Mouse (Mus musculus) hindbrain, embryonic 12.5 days (tissue): ENCODE measurements around the gene Cblb. TPM values are rescaled to one million over a fixed set of nuclear protein-coding genes. Genes with fewer than 3 reads are reported as not detected.
A peak's percentile ranks its signal among the peaks of the same experiment; 100 is the strongest.

Source experiments
- ATAC-seq: fragments of 200-750 bp; cut with Nextera tagmentation; 2 replicates; pipeline ENCODE4 v1.8.0; 2017; ENCODE audit warnings: moderate TSS enrichment; ENCODE audit not compliant: low FRiP score
- H3K27ac ChIP-seq: fragments of 300-500 bp; sonication (generic); 2 replicates; pipeline ENCODE4 v1.5.1; 2016; ENCODE audit warnings: mild to moderate bottlenecking
- H3K27me3 ChIP-seq: fragments of 300-500 bp; sonication (generic); 2 replicates; pipeline ENCODE4 v1.6.1; 2016; ENCODE audit warnings: mild to moderate bottlenecking
- H3K36me3 ChIP-seq: fragments of 300-500 bp; sonication (generic); 2 replicates; pipeline ENCODE4 v1.6.1; 2016; ENCODE audit warnings: mild to moderate bottlenecking
- H3K4me1 ChIP-seq: fragments of 300-500 bp; sonication (generic); 2 replicates; pipeline ENCODE4 v1.6.1; 2016
- H3K4me2 ChIP-seq: fragments of 300-500 bp; sonication (generic); replicated peaks from 2 replicates; pipeline ENCODE4 v1.6.1; 2016; ENCODE audit warnings: mild to moderate bottlenecking
- H3K4me3 ChIP-seq: fragments of 300-500 bp; sonication (generic); 2 replicates; pipeline ENCODE4 v1.5.1; 2016; ENCODE audit warnings: mild to moderate bottlenecking
- H3K9ac ChIP-seq: fragments of 300-500 bp; sonication (generic); 2 replicates; pipeline ENCODE4 v1.6.1; 2016; ENCODE audit warnings: mild to moderate bottlenecking, moderate library complexity
- H3K9me3 ChIP-seq: fragments of 300-500 bp; sonication (generic); replicated peaks from 2 replicates; pipeline ENCODE4 v1.6.1; 2016; ENCODE audit warnings: mild to moderate bottlenecking
- WGBS: fragments of 180-500 bp; shearing (Covaris S2); methylation state at CpG from one replicate; pipeline ENCODE4 v1.1.7; 2016; 5-methylcytosine and 5-hydroxymethylcytosine counted together
- polyA plus RNA-seq: library from polyadenylated mRNA; unstranded; fragments of >200 nt; fragmentation: Nextera tagmentation; extraction: Ambion mirVana; gene quantifications from 2 replicates; pipeline ENCODE4 v1.2.1, GENCODE M21; 2016

The Cblb gene
- polyA plus RNA-seq: 40.7 and 46.7 TPM in 2 replicates

DNA sequence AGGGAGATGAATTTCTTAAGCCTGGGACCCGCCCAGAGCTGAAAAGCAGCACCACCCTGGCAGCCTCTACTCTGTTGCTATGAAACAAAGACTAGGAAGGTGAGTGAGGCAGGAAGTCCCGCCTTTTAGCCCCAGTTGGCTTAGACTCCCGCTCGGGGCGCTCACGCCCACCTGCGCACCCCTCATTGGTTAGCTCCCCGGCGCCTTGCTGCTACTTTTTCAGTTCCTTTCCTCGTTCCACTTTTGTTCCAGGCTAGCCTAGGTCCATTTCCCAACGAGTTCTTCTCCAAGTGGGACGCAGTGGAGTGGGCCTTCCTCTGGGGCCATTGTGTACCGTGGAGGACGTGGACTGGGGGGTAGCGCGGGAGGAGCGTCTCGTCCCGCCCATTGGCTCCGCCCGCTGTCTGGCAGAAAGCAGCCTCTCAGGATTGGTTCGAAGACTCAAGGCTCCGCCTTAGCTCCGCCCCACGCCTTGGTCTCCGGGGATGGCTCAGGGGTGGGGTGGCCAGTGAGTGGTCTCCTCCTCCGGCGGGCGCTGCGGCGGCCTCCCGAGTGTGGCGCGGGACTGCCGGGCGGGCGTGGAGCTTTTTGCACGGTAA, at the start of gene Cblb:
Gene Cblb (plus strand): TSS at position 135 of the 599 bp plus-strand sequence.
- Histone ChIP-seq H3K9me3 (no peaks in the 10 kb centered on the region), H3K4me1 (peaks cover 38% of the 10 kb centered on the region)
- under 1% methylated on average over 38 of the region's 38 CpGs for WGBS

DNA sequence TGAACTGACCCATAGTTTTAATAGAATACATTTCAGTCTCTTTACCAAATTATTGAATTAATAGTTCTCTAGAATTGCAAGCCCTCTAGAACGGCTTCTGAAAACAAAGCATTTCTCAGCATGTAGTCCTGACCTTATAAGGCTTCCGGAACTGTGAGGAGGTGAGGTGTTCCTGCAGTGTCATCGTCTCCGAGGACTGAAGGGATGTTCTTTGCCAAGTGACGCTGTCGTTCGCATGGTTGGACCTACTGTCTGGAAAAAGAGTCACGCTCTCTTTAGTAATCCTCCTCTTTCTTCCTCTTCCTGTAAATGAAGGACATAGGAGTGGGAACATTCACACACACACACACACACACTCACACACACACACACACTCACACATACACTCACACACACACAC, 45.6 kb upstream of the Cblb start:
- H3K9ac ChIP-seq: no peak overlapping the region
- no peak overlapping the region for H3K27ac ChIP-seq
- H3K4me3 ChIP-seq: no peak overlapping the region
- no peaks in the 10 kb centered on the region for H3K36me3 ChIP-seq
- no peak for ATAC-seq
- H3K4me1 ChIP-seq: no peaks in the 10 kb centered on the region
- no peaks in the 10 kb centered on the region for H3K9me3 ChIP-seq
- no peak overlapping the region for H3K4me2 ChIP-seq
- WGBS: 53% methylated on average over 8 of the region's 8 CpGs
- H3K27me3 ChIP-seq: no peaks in the 10 kb centered on the region

More for the DNA sequence above, at the start of gene Cblb:
- Histone ChIP-seq H3K36me3 (peaks cover 15% of the 10 kb centered on the region), H3K27me3 (no peaks in the 10 kb centered on the region), H3K4me3 (peak within 1 kb of the TSS; percentile 95), H3K27ac (peak within 1 kb of the TSS; percentile 98), H3K9ac (peak within 1 kb of the TSS; percentile 97), H3K4me2 (peak within 1 kb of the TSS; percentile 65)
- ATAC-seq: peak; percentile 100

DNA sequence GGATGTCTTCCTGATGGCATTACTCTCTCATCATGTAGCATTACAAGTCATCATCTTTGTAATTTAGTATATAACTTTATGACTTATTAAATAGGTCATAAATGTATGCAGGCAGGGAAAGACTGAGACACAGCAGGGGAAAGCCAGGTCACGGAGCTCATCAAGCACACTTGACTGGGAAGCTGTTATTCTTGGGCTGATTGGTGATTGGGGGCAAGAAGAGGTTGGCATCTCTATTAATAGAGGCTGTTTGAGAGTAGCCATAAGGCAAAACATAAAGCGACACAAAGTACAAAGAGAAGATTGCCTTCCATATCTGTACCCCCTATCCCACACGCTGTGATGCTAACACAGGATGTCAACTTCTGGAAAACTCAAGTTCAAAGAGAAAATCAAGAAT, 44.8 kb upstream of the Cblb start:
- no peak overlapping the region for H3K9ac ChIP-seq
- H3K36me3 ChIP-seq: no peaks in the 10 kb centered on the region
- H3K9me3 ChIP-seq: no peaks in the 10 kb centered on the region
- no peak overlapping the region for H3K4me3 ChIP-seq
- H3K4me2 ChIP-seq: no peak overlapping the region
- H3K4me1 ChIP-seq: no peaks in the 10 kb centered on the region
- WGBS: 68% methylated on average over 3 of the region's 3 CpGs
- H3K27ac ChIP-seq: no peak overlapping the region
- H3K27me3 ChIP-seq: no peaks in the 10 kb centered on the region
- ATAC-seq: no peak

DNA sequence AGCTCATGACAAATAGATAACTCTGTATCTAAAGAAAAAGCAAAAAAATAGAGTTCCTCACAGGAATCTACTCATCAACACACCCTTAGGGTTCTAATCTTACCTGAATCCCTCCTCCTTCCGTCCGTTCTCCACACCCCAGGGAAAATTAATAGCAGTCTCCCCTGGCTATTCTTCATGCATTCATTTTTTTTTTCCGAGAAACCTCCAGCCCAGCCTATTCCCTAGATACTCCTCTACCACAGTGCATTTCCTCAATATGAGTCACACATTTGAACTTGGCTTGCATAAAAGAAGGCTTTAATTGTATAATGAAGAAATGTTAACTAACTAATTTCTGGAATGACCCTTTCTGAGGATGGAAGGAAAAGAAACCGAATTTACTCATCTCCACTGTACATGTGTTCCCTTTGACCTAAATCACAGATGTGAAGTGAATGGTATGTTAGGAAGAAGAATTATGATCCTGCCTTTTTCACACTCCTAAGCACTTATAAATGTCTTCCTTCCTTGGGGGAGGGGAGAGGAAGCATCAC, 43.9 kb upstream of the Cblb start:
- ATAC-seq: no peak
- no peak overlapping the region for H3K27ac ChIP-seq
- H3K9ac ChIP-seq: no peak overlapping the region
- WGBS: 72% methylated on average over 4 of the region's 4 CpGs
- no peaks in the 10 kb centered on the region for H3K9me3 ChIP-seq
- H3K4me3 ChIP-seq: no peak overlapping the region
- no peak overlapping the region for H3K4me2 ChIP-seq
- no peaks in the 10 kb centered on the region for H3K27me3 ChIP-seq
- no peaks in the 10 kb centered on the region for H3K36me3 ChIP-seq
- no peaks in the 10 kb centered on the region for H3K4me1 ChIP-seq

DNA sequence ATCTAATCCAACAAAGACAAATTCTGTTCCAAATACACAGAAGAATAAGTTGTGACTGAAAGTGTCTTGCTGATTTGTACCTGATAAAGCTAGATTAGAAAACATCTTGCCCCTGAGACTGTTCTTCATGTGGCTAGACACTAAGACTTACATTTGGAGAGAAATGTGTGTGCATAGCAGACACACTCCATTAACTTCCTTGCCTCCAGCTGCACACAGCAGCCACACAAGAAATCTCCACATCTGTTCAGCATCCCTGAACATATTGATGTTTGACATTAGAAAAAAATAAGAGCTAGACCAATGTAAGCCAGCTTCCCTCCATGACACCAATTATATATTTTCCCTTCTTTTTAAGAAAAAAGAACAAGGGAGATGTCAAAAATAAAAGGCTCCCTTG, 43.0 kb upstream of the Cblb start:
- Histone ChIP-seq H3K27ac (no peak overlapping the region), H3K27me3 (no peaks in the 10 kb centered on the region), H3K9ac (no peak overlapping the region), H3K4me3 (no peak overlapping the region), H3K4me1 (no peaks in the 10 kb centered on the region), H3K9me3 (no peaks in the 10 kb centered on the region), H3K4me2 (no peak overlapping the region), H3K36me3 (no peaks in the 10 kb centered on the region)
- ATAC-seq: no peak

DNA sequence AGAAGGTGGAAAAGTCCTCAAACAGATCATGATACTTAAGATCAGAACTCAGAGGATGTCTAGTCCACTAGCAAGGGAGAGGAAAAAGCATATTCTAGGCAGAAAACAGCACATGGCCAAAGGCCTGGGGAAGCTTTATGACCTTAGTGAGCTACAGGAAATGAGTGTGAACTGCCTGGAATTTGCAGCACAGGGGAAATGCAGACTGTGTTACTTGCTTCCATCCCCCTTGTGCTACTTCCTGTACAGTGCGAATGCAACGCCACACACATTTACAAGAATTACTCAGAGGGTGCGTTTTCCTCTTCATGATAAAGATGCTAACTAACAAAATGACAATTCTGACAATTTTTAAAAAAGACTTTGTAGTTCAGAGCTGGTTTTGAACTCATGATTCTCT, 41.8 kb upstream of the Cblb start:
- Histone ChIP-seq H3K36me3 (no peaks in the 10 kb centered on the region), H3K4me3 (no peak overlapping the region), H3K4me2 (no peak overlapping the region), H3K4me1 (no peaks in the 10 kb centered on the region), H3K9ac (no peak overlapping the region), H3K9me3 (no peaks in the 10 kb centered on the region), H3K27me3 (no peaks in the 10 kb centered on the region), H3K27ac (no peak overlapping the region)
- ATAC-seq: no peak
- WGBS: 77% methylated on average over 3 of the region's 3 CpGs

DNA sequence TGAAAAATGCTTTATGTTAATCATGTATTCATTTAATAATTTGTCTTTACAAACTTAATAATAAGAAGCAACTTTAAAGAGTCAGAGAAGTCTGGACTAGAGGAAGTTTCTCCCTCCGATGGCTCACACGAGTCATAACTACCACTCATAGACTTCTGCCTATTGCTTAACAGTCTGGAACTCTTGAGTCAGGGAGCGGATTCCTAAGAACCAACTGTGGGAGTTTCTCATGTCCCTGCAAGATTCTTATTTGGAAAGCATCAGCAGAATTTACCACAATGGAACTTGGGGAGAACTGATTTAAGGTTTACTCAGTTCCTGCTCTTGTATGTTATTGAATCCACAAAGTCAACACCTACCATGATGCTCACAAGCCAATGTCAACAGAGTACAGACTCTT, 31.0 kb upstream of the Cblb start:
- Histone ChIP-seq H3K4me1 (no peaks in the 10 kb centered on the region), H3K4me2 (no peak overlapping the region), H3K4me3 (no peak overlapping the region), H3K36me3 (no peaks in the 10 kb centered on the region), H3K9ac (no peak overlapping the region), H3K9me3 (no peaks in the 10 kb centered on the region), H3K27ac (no peak overlapping the region), H3K27me3 (no peaks in the 10 kb centered on the region)
- no peak for ATAC-seq
- 93% methylated on average over 3 of the region's 3 CpGs for WGBS

DNA sequence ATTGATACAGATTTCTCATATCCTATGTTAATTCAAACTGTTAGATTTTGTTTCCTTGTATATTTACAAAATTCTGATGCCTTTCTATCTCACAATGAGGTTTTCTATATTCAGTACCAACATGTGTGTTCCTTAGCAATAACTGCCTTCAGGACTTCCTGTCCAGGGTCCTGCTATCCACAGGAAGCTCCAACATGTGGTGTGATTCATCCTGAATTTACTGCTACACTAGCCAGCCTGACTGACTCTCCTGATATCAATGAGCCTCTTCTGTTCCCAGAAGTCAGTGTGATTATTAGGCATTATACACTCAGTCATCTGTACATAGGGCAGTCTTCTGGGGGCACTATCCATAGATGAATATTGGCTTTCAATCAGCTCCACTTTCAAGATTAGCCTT, 30.2 kb upstream of the Cblb start:
- ATAC-seq: no peak
- no peak overlapping the region for H3K9ac ChIP-seq
- H3K36me3 ChIP-seq: no peaks in the 10 kb centered on the region
- no peaks in the 10 kb centered on the region for H3K4me1 ChIP-seq
- no peak overlapping the region for H3K4me2 ChIP-seq
- no peaks in the 10 kb centered on the region for H3K27me3 ChIP-seq
- H3K4me3 ChIP-seq: no peak overlapping the region
- H3K9me3 ChIP-seq: no peaks in the 10 kb centered on the region
- no peak overlapping the region for H3K27ac ChIP-seq

DNA sequence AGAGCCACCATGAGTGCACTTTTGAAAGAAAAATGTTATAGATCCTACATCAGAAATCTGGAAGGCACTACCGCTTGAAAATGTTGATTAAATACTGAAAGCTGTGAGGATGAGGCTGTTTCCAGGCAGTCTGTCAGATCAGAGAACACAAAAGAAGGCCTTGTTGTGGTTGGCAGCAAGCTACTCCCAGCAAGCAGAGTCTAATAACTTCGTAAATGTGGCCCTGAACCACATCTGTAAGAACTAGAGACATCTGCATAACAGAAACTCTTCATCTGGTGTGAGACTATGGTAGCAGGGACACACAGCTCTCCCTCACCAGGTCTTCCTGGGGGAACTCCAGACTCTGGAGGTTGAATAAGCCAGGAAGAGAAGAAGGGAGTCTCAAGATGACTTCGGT, 24.0 kb upstream of the Cblb start:
- H3K27ac ChIP-seq: no peak overlapping the region
- WGBS: 83% methylated on average over 3 of the region's 3 CpGs
- no peaks in the 10 kb centered on the region for H3K27me3 ChIP-seq
- no peak for ATAC-seq
- no peak overlapping the region for H3K4me3 ChIP-seq
- no peaks in the 10 kb centered on the region for H3K4me1 ChIP-seq
- no peak overlapping the region for H3K4me2 ChIP-seq
- H3K9me3 ChIP-seq: no peaks in the 10 kb centered on the region
- H3K9ac ChIP-seq: no peak overlapping the region
- no peaks in the 10 kb centered on the region for H3K36me3 ChIP-seq

DNA sequence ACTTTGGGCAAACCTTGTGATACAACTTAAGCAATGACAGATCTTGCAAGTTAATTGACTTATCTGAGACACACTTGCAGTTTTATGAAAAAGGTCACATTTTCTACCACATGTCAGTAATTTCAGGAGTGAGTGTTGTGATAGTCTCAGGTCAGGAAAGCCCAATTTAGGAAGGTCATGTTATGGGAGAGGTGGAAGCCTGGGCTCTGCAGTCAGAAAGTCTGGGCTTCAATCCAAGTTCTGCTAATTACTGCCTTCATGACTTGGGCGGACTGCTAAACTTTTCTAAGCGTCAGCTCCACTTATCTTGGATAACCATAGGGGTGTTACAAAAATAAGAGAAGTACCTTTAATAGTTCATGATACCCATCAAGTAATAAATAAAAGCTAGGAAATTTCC, 22.6 kb upstream of the Cblb start:
- no peak for ATAC-seq
- no peak overlapping the region for H3K9ac ChIP-seq
- H3K27ac ChIP-seq: no peak overlapping the region
- H3K27me3 ChIP-seq: no peaks in the 10 kb centered on the region
- H3K9me3 ChIP-seq: no peaks in the 10 kb centered on the region
- H3K4me1 ChIP-seq: no peaks in the 10 kb centered on the region
- WGBS: 73% methylated on average over 2 of the region's 2 CpGs
- no peaks in the 10 kb centered on the region for H3K36me3 ChIP-seq
- H3K4me2 ChIP-seq: no peak overlapping the region
- H3K4me3 ChIP-seq: no peak overlapping the region

DNA sequence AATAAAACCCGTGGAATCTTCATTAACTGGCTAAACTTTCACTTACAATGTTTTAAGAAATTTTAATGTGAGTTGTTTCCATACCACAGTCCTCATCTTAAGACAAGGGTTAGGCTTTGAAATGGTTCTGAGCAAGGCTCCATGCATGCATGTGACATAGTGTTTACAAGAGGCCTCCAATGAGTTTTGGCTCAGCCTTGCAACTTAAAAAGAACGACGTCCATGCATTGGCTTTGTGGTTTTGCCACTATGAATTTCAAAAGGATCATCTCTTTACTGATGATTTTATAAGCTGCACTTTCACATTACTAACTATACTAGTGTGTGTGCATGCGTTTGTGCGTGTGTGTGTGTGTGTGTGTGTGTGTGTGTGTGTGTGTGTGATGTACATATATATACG, 21.6 kb upstream of the Cblb start:
- Histone ChIP-seq H3K27me3 (no peaks in the 10 kb centered on the region), H3K4me1 (no peaks in the 10 kb centered on the region), H3K27ac (no peak overlapping the region), H3K9ac (no peak overlapping the region), H3K36me3 (no peaks in the 10 kb centered on the region), H3K4me2 (no peak overlapping the region), H3K9me3 (no peaks in the 10 kb centered on the region), H3K4me3 (no peak overlapping the region)
- 88% methylated on average over 6 of the region's 6 CpGs for whole genome bisulfite sequencing
- no peak for ATAC-seq

DNA sequence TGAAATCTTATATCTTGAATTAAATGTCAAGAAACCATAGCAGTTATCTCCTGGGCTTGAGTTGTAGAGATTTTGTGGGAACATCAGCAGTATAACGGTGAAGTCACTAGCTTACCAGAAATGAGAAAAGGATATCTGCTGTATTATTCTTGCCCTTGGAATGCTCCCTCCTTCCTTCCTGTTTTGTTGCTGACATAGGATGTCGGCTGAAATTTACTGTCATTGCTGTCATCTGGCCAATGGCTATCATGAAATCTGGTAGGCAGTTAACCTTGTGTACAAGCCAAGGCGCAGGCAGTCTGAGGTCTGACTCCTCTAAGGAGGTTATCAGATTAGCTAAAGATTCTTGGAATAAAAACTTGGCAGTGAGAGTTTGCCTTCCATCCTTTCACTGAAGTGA, 18.0 kb upstream of the Cblb start:
- Histone ChIP-seq H3K4me2 (no peak overlapping the region), H3K4me1 (no peaks in the 10 kb centered on the region), H3K9me3 (no peaks in the 10 kb centered on the region), H3K9ac (no peak overlapping the region), H3K27ac (no peak overlapping the region), H3K36me3 (no peaks in the 10 kb centered on the region), H3K27me3 (no peaks in the 10 kb centered on the region), H3K4me3 (no peak overlapping the region)
- ATAC-seq: no peak
- WGBS: 92% methylated on average over 3 of the region's 3 CpGs

DNA sequence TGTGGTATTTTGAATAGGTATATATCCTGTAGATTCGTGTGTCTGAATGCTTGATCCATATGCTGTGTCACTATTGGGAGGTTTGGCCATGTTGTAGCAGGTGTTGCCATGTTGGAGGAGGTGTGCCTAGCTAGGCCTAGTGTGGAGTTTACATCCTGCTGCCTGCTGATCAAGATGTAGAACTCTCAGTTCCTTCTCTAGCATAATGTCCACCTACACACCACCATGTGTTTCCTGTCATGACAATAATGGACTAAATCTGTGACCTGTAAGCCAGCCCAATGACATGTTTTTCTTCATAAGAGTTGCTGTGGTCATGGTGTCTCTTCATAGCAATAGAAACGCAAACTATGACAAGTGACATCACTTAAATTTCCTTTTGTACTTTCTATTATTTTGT, 17.2 kb upstream of the Cblb start:
- Histone ChIP-seq H3K4me1 (no peaks in the 10 kb centered on the region), H3K27me3 (no peaks in the 10 kb centered on the region), H3K4me3 (no peak overlapping the region), H3K4me2 (no peak overlapping the region), H3K27ac (no peak overlapping the region), H3K9me3 (no peaks in the 10 kb centered on the region), H3K36me3 (no peaks in the 10 kb centered on the region), H3K9ac (no peak overlapping the region)
- 84% methylated on average over 2 of the region's 2 CpGs for WGBS
- no peak for ATAC-seq
